ENCODE assay signal across 15 mouse cellular contexts in genomic region chr12:16769601-16770165, GRCm38 (mm10).
"Had no signal": no experiment of that assay in that cellular context is flagged by ENCODE, and none has a peak within 500 bp of the region (broad histone marks: within the 10 kb centered on the region; RNA-seq: fewer than 3 reads in every experiment).

No protein-coding gene starts in this region.

- H3K27me3 ChIP-seq: kidney, embryonic 15.5 days; midbrain, embryonic 12.5 days; neural tube, embryonic 13.5 days had no signal

- H3K9ac ChIP-seq: kidney, embryonic 15.5 days; lung, embryonic 14.5 days; midbrain, embryonic 12.5 days; neural tube, embryonic 13.5 days had no signal

- ATAC-seq: lung, postnatal 0 days; midbrain, embryonic 16.5 days had no signal

- DNase-seq: kidney, adult 2 months; kidney, postnatal 10 days; kidney, postnatal 36 days; layer of hippocampus, postnatal 36 days; lung, embryonic 14.5 days; thymus, adult 18-20 months; thymus, postnatal 36 days had no signal

- H3K9me3 ChIP-seq: kidney, embryonic 15.5 days; neural tube, embryonic 13.5 days had no signal

- H3K4me1 ChIP-seq: midbrain, embryonic 12.5 days; neural tube, embryonic 13.5 days had no signal

- H3K27ac ChIP-seq: kidney, embryonic 15.5 days; left cerebral cortex, adult 2 months; macrophage; midbrain, embryonic 12.5 days; neural tube, embryonic 13.5 days had no signal

- H3K4me2 ChIP-seq: kidney, embryonic 15.5 days; lung, embryonic 14.5 days; midbrain, embryonic 12.5 days; neural tube, embryonic 13.5 days had no signal

- H3K36me3 ChIP-seq: kidney, embryonic 15.5 days; neural tube, embryonic 13.5 days had no signal

- H3K4me3 ChIP-seq: kidney, embryonic 15.5 days; left cerebral cortex, adult 2 months; midbrain, embryonic 12.5 days; myocyte; neural tube, embryonic 13.5 days had no signal
